Mouse (Mus musculus) 3T3-L1 (cell line): ENCODE measurements around the gene Myo16.
A peak's percentile ranks its signal among the peaks of the same experiment; 100 is the strongest.

Experiments
- DNase-seq: peaks from one replicate; pipeline ENCODE4 v3.0.0-alpha.2; 2015; ENCODE audit warnings: low read depth, low spot score

Myo16 gene

DNA sequence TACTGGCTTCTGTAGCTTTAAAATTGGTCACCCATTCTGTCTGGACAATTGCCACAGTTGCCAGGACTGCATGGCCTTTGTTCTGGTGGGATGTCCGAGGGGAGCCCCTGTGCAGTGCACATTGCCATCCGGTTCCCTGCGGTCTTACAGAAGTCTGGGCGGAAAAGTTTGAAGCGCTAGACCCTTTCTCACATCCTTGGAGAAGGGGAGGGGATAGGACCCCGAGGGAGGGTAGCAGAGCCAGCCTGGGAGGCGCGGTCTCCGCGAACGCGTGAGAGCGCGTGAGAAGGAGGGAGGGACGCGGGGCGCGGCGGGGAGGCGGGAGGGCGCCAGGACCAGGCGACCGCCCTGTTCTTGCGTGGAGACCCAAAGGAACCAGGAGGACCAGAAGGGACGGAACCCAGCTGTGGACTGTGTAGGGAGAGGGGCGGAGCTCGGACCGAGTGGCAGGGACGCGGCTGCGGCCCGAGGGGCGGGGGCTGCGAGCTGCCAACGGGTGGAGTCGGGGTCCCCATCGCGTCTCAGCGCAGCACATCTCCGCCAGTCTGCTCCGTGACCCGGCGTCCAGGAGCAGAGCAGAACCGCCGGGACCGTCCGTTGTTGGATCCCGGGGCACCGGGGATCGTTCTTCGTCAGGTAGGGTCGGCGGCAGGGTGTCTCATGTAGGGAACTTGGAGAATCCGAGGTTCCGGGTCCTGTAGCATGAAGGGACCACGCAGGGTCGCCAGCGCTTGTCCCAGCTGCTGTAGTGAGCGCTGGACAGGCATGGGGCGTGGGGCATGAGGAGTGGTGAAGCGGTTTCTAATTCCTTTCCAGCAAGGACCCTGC lies at the start of gene Myo16:
TSS of gene Myo16 (plus strand) at position 301 of the 828 bp plus-strand sequence.
- DNase-seq = no peak

DNA sequence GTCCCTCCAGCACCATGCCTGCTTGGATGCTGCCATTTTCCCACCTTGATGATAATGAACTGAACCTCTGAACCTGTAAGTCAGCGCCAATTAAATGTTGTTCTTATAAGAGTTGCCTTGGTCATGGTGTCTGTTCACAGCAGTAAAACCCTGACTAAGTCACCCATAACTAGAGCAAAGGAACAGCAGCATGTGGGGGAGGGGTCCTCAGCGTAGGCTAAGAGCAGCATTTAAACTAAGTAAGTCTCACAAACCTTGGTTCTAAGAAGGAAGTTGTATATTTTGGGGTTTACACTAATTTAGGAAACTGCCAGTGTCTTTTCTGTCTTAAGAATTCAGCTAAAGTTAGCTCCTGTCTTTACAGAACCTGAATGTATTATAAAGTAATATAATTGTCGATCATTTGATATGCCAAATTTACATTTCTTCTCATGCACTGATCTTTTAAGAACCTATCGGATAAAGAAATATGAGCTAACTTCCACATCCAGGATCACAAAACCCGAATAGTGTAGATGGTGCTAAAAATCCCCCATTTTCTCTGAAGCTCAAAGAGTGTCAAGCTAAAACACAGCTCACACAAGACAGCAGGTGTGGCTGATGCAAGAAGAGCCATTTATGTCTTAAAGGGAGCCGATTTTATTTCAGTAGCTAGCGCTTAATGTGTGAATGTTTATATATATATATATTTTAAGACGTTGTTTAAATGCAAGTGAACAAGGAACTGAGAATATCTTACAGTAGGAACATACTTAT lies 45.0 kb upstream of the Myo16 start:
- DNase-seq = no peak

DNA sequence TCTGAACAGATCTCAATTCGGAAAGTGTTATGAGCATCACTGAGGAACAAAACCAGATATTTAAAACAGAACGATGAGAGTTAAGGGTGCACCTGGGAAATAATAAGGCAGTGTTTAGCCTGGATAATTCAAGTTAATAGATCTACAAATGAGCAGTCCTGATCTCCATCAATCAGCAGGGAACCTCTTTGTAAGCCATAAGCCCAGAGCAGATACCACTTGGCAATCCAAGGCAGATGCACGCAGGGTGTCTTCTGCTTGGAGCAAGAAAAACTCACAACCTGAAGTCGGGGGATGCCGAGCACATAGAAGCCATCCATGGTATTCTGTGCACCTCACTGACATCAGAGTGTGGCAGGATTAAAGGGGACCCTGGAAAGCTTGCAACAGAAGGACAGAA lies 31.0 kb upstream of the Myo16 start:
- no peak for DNase-seq

DNA sequence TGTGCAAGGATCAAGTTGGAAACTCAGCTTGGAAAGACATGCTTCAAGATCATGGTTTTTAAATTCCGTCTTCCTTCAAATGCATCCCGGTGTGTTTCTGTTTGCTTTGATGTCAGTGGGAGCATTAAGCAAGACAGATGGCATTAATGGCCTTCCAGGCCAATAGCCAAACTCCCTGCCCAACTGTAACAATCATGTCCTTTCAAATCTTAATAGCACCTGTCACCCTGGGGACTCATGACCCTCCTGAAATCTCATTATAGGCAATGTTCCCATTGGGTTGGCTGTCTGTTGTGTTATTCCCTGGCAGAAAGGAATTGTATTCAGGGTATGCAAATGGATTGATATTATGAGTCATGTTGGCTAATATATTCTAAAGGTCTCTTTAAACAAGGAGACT lies 30.3 kb upstream of the Myo16 start:
- no peak for DNase-seq

DNA sequence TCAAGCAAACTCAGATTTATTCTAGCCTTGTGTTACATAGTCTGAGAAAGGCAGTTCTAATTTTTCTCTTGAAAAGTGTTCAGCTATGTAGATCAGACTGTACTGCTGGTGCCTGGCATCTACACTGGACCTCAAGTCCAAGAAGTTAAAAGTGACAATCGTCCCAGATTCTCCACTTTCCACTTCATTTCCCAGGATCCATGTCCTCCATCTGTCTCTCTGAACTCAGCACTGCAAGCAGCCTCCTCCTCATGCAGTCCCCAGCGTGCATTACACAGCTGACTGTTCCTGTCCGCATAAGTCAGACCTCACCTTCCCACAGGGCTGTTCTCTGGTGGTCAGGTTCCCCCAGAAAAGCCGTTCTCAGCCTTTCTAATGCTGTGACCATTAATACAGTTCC lies 28.0 kb upstream of the Myo16 start:
- no peak for DNase-seq

DNA sequence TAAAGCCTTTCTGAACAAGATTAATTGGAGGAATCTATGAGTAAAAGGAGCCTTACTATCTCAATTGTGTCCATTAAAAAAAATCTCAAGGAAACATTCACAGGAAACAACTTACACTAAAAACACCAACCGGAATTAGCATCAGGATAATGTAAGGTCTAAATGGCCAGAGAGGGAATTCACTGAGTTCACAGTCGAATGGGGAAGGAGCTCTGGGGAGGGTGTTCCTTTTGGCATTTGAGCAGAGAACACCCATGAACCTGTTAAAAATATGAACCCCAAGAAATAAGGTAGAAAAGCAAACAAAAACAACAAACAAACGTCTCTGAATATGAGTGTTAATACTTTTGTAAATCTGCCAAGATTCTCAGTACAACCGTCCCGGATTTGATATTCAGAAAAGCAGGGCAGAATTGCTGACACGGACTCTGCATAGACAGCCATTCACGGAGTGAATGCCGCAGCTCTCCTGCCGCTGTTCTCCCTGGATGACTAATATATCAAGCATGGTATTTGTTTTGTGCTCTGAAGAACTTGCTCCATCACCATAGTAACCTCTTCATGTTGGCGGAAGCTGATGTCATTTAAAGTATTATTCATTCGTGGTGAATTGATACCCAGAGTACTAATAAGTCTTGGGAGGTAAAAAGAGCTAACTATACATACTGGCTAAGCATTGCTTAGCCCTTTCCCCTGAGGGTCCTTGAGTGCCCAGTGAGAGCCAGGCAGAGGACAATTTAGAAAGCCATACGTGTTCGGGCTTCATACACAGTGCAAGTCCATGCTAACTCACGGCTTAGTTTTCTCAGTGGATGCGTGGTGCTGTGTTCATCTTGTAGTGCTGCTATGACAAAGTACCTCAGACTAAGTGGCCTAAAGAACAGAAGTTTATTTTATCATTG lies 22.9 kb upstream of the Myo16 start:
- peak; percentile 77 for DNase-seq

DNA sequence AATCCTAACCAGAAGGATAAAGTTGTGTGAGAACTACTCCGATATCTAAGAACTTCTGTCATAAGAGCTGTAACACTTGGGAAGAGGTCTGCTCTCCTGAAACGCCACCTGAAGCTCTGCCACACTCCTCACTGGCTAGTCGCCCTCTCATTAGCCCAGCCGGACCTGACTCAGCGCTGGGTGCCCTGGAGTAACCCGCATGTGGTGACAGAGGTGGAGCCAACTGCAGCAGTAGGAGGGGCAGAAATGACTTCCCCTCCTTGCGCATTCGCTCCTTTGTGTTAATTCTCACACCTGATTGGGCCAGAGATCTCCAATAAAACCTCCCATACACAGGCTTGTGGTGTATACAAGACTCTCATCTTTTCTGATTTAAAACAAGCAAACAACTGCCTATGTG lies 14.2 kb upstream of the Myo16 start:
- no peak for DNase-seq

DNA sequence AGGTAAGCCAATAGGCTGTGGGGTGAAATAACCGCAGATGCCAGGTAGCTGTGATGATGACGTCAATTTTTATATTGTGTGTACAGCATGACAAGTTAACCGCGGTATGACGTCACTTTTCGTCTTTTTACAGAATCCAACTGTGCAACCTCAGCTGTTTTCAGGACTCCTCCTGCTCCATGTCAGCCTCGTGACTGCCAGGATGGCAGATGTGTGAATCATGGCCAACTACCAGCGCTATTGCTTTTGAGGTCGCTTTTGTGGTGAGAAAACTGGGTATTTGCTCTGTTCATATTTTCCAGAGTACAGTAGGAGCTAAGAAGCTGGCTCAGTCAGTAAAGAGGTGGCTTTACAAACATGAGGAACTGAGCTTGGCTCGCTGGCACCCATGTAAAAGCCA lies 9.8 kb upstream of the Myo16 start:
- peak; percentile 10 for DNase-seq

DNA sequence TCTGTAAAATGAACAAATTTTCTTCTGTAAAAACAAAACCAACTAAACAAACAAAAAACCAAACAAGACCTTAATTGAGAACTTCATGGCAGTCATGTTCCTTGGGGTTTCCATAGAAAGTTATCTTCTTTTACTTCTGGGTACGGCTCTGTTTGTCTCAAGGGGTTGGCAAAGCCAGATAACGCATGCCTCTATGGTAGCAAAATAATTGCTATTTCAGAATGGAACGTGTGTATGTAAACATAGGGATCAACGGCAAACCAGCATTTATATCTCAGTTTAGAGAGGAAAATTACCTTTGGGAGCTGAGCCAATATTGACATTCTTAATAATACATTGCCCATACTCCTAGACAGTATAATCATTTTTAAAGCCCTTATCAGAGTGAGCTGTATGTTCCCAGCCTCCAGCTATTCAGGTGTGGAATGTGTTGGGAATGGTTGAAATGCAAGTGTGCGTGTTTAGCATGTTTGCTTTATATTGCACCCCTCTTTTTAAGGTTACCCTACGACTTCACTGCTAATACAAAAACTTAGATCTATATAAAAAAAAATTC lies 1.9 kb upstream of the Myo16 start:
- no peak for DNase-seq

DNA sequence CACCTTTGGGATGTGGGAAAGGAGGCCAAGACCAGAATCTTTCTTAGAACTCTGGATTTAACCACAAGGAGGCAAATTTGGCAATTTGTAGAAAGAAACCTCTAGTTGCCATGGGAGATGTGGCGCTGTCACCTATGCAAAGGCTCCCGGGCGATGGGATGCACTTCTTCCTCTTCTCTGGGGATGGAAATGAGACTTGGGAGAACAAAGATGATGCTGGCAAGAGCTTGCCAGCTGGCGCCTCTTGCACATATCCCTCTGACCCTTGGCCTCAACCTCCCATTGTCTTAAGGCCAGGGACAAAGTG lies 681 bp downstream of the Myo16 start:
- DNase-seq = no peak

DNA sequence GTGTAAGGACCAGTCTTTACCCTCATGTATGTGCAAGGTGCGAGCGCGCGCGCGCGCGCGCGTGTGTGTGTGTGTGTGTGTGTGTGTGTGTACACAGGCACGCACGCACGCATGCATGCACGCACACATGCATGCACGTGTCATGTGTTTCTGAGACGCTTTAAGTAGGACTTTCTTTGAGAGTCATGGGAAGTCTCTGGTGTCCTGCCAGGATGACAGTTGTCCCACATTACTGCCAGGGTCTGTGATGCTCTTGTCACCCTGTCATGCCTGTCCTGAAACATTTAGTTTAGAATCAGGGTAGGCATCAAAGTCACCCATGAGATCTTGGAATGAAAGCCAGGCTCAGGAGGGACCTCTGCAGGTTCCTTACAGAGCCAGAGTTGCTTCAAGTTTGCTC lies 1.4 kb downstream of the Myo16 start:
- no peak for DNase-seq

DNA sequence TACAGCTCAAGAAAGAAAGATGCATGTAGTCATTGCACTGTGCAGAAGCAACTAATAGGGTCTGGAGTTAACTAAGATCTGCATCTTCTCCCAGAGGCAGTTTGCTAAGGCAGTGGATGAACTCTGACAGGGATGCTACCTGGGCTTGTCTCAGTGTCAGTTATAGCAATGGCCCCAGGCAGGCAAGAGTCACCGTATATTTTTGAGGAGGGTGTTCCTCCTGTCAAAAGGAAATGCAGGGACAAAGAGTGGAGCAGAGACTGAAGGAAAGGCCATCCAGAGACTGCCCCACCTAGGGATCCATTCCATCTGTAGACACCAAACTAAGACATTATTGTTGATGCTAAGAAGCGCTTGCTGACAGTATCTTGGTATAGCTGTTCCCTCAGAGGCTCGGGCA lies 7.4 kb downstream of the Myo16 start:
- no peak for DNase-seq

DNA sequence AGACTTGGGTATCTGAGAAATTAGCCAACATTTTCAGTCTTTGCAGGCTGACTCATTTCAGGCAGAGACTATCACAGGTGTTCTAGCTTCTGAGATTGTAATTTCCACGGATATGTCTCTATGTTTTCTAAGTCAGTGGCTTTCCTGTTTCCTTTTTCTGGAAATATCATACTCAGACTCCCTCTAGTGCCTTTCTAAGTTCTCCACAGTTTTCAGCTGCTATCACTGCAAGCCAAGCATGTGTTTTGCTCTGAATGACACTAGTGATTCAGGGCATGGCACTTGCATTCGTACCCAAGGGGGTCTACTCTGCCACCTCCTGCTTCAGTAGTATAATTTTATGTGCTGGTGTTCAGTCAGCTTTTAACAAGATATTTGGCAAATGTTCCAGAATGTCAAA lies 11.2 kb downstream of the Myo16 start:
- no peak for DNase-seq

DNA sequence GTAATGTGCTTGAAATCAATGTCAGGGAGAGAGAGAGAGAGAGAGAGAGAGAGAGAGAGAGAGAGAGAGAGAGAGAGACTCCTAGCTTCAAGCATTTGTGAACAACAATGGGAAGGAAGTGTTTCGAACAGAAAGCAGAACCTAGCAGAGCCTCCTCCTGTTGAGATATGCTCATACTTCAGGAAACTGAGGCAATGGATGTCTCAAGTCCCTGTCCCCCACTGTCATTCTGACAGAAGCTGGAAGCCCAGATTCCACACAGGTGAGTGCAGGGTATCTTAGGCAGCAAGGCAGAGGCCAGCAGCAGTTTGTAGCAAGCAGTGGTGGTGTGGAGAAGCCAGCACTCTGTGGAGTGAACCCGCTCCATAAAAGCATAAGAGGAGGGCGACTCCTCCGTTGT lies 14.6 kb downstream of the Myo16 start:
- no peak for DNase-seq

DNA sequence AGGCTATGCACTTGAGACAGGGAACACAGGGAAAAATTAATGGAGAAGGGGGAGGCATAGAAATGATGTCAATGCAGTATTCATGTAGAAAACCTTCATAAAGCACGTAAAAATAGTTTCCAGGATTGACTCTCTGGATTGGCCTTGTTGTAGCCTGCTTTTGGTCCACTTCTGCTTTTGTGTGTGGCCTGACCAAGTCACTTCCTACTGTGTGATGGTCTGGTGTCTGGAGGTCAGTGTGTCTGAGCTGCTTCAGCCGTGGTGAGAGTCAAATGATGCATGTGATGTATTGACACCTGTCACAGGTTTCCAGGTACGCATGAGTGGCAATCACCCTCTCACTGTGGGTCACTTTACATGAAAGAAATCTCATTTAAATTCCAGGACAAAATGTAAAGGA lies 16.2 kb downstream of the Myo16 start:
- DNase-seq = no peak

DNA sequence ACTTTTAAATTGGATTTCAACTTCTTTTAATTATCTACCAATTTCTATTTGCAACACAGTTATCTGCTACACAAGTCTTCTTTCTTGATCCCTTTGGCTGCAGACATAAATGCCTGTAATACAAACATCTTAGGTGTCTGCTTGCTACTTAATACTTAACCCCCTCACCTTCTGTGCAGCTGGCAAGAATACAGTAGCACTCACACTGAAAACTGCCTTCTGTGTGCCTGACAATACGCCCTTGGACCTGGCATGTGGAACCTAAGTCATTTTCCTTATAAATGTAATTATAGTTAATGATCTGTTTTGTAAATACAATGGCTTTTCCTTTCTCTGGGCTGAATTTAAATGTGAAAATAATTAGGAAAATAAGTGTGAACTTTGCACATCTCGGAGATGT lies 17.6 kb downstream of the Myo16 start:
- DNase-seq = no peak

DNA sequence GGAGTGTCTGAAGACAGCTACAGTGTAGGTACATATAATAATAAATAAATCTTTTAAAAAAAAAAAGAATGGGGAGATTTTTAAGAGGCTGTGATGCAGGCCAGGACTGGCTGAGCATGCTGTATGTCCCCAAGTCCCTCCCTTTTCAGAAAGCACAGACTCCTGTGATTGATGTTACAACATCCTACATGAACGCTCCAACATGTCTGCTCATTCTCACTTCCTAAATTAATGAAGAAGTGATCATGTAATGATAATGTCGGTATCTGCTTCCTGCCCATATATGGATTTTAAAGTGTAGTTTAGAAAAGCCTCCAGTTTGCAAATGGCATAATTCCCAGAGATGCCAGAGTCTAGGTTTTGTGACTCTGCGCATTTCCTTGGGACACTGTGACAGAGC lies 18.6 kb downstream of the Myo16 start:
- no peak for DNase-seq

DNA sequence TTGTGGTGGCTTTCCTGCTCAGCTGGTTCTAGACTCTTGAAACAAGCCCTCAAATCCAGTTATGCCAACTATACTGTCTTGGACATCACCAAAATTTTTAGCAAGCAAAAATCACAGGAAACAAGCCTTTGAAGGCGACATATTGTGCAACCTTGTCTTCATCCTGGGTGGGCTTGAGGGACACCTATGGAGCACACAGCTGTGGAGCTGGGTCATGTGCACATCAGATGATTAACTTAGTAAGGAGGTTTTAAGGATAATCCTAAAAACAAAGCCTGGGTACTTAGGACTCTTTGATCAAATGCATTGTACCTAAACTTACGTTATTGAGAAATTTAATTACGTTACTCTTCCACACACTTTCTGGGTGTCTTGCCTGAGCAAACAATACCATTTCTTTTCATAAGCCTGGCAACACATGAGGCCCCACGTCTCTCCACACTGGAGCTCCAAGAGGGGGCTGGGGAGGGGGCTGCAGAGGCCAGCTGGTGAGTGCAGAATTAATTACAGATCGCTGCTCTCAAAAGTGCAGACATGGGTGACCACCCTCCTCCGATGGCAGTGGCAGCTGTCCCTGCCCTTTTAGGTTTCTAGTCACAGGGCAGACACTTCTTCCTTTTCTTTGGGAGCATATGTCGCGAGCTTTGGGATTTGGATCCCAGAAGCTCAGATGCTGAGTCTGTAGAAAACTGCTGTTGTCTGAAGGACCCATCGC lies 19.5 kb downstream of the Myo16 start:
- no peak for DNase-seq

DNA sequence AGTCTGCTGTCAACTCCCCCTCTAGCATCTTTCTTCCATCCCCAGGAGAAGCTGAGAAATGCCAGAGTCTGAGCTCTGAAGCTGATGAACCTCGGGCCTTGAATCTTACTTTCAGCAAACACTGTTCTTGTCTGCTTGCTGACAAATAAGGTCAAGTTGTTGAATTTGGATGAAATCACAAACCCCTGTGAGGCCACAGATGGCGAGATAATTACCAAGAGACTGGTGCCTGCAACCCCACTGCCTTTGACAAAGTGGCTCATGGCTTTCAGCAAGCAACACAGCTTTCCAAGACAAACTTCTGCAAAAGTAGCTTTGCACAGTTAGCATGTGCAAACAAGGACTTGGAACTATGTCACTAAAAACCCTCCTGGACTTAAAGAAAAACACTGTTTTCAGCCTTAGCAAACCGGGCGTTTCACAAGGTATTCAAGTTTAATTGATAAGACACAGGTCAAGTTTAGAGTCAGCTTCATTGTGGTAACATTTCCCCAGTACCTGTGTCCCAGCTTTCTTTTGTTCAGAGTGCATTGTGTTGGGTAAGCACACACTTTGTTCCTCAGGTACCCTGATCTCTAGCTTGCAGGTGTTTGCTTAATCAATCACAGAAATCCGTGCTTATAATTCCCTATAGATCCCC lies 20.6 kb downstream of the Myo16 start:
- DNase-seq = no peak

DNA sequence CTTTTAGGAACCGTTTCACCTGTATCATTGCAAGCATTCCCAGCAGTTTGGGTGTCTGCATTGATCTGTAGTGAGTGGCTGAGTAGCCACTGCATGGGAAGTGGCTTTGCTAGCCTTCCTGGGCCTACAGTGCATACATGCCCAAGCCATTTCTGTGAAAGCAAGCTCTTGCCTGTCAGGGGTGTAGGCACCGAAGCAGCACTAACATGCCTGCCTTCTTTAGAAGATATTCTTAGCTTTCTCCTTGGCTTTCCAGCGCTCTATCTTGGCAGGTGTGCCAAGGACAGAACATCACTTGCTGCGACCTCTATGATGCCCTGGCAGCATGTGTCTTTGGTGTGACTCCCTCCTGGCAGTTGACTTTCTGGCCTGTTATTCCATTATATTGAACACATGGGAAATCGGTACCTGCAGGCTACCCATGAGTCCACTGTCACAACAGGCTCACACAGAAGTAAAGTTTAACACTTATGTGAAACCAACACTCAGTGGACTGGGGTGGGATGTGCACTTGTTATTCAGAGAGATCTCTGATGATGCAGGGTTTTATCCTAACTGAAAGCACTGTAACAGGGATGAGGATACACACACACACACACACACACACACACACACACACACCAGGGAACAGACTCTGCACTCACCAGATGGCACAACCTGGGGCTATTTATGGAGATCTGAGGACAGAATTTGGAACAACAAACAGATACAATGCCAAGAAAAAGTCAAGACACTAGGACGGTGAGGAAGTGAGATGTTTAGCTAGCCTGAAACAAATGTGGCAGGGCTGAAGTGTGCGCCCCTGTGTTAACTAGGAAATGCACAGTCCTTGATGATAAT lies 21.4 kb downstream of the Myo16 start:
- DNase-seq = no peak
